Mouse (Mus musculus) erythroid progenitor cell, adult 5-6 weeks (primary cell): ENCODE results near the gene Narf. TPM values are rescaled to one million over a fixed set of nuclear protein-coding genes. Genes with fewer than 3 reads are reported as not detected.

Experiments
- total RNA-seq, 2 experiments: library from RNA; stranded (forward) in 1 of 2; stranded (reverse) in 1 of 2; fragments of 150-400 nt in 1 of 2; fragments of 186-747, 209-891 nt in 1 of 2; gene quantifications; 2 replicates each; pipeline versions ENCODE4 v1.2.3 to v1.2.4; 2015 to 2017; ENCODE audit warnings: low replicate concordance in 2 of 2

Gene Narf
- total RNA-seq, 2 experiments from 2014 or later, result 109 to 186 TPM

Other genes starting within 250 kb of the Narf start
- gene Csnk1d, start 245.9 kb upstream of the Narf start, total RNA-seq (2015; ENCODE audit: low replicate concordance), result 7.6 and 27.7 TPM in 2 replicates
- gene Csnk1d, start 245.9 kb upstream of the Narf start, total RNA-seq (2017; ENCODE audit: low replicate concordance), result 17.3 and 26.2 TPM in 2 replicates
- 4.0 and 13.0 TPM in 2 replicates for gene Cd7, start 197.8 kb upstream of the Narf start, total RNA-seq (2015; ENCODE audit: low replicate concordance)
- 1.2 TPM in 1 of 2 replicates, not detected in the other for gene Cd7, start 197.8 kb upstream of the Narf start, total RNA-seq (2017; ENCODE audit: low replicate concordance)
- gene Sectm1b, start 173.7 kb upstream of the Narf start, total RNA-seq (2015; ENCODE audit: low replicate concordance), result not detected in 2 replicates
- gene Sectm1b, start 173.7 kb upstream of the Narf start, total RNA-seq (2017; ENCODE audit: low replicate concordance), result not detected in 2 replicates
- not detected in 2 replicates for gene Sectm1a, start 156.0 kb upstream of the Narf start, total RNA-seq (2015; ENCODE audit: low replicate concordance)
- not detected in 2 replicates for gene Sectm1a, start 156.0 kb upstream of the Narf start, total RNA-seq (2017; ENCODE audit: low replicate concordance)
- not detected in 2 replicates for gene Tex19.2, start 118.6 kb upstream of the Narf start, total RNA-seq (2015; ENCODE audit: low replicate concordance)
- not detected in 2 replicates for gene Tex19.2, start 118.6 kb upstream of the Narf start, total RNA-seq (2017; ENCODE audit: low replicate concordance)
- not detected in 2 replicates for gene Tex19.1, start 91.1 kb upstream of the Narf start, total RNA-seq (2015; ENCODE audit: low replicate concordance)
- gene Tex19.1, start 91.1 kb upstream of the Narf start, total RNA-seq (2017; ENCODE audit: low replicate concordance), result not detected in 2 replicates
- not detected in 2 replicates for gene Uts2r, start 77.0 kb upstream of the Narf start, total RNA-seq (2015; ENCODE audit: low replicate concordance)
- gene Uts2r, start 77.0 kb upstream of the Narf start, total RNA-seq (2017; ENCODE audit: low replicate concordance), result not detected in 2 replicates
- gene Hexdc, start 32.8 kb upstream of the Narf start, total RNA-seq (2015; ENCODE audit: low replicate concordance), result 0.42 and 0.72 TPM in 2 replicates
- gene Hexdc, start 32.8 kb upstream of the Narf start, total RNA-seq (2017; ENCODE audit: low replicate concordance), result 4.7 and 5.8 TPM in 2 replicates
- gene Ogfod3, start 32.5 kb upstream of the Narf start, total RNA-seq (2015; ENCODE audit: low replicate concordance), result 4.3 and 8.4 TPM in 2 replicates
- gene Ogfod3, start 32.5 kb upstream of the Narf start, total RNA-seq (2017; ENCODE audit: low replicate concordance), result 1.9 and 2.1 TPM in 2 replicates
- 24.3 and 34.6 TPM in 2 replicates for gene Cybc1, start 7.9 kb upstream of the Narf start, total RNA-seq (2015; ENCODE audit: low replicate concordance)
- 27.3 and 47.9 TPM in 2 replicates for gene Cybc1, start 7.9 kb upstream of the Narf start, total RNA-seq (2017; ENCODE audit: low replicate concordance)
- gene Foxk2, start 22.7 kb downstream of the Narf start, total RNA-seq (2015; ENCODE audit: low replicate concordance), result 16.6 and 18.4 TPM in 2 replicates
- 15.8 and 32.2 TPM in 2 replicates for gene Foxk2, start 22.7 kb downstream of the Narf start, total RNA-seq (2017; ENCODE audit: low replicate concordance)
- gene Wdr45b, start 117.2 kb downstream of the Narf start, total RNA-seq (2015; ENCODE audit: low replicate concordance), result 25.2 and 30.6 TPM in 2 replicates
- gene Wdr45b, start 117.2 kb downstream of the Narf start, total RNA-seq (2017; ENCODE audit: low replicate concordance), result 26.9 and 33.6 TPM in 2 replicates
- gene Rab40b, start 151.0 kb downstream of the Narf start, total RNA-seq (2015; ENCODE audit: low replicate concordance), result not detected in 2 replicates
- gene Rab40b, start 151.0 kb downstream of the Narf start, total RNA-seq (2017; ENCODE audit: low replicate concordance), result 0.90 TPM in 1 of 2 replicates, not detected in the other
- gene Fn3krp, start 184.1 kb downstream of the Narf start, total RNA-seq (2015; ENCODE audit: low replicate concordance), result 107 and 114 TPM in 2 replicates
- gene Fn3krp, start 184.1 kb downstream of the Narf start, total RNA-seq (2017; ENCODE audit: low replicate concordance), result 161 and 188 TPM in 2 replicates
- gene Fn3k, start 197.7 kb downstream of the Narf start, total RNA-seq (2015; ENCODE audit: low replicate concordance), result 245 and 327 TPM in 2 replicates
- 308 and 310 TPM in 2 replicates for gene Fn3k, start 197.7 kb downstream of the Narf start, total RNA-seq (2017; ENCODE audit: low replicate concordance)
- gene Tbcd, start 214.7 kb downstream of the Narf start, total RNA-seq (2015; ENCODE audit: low replicate concordance), result 84.7 and 94.8 TPM in 2 replicates
- 90.7 and 125 TPM in 2 replicates for gene Tbcd, start 214.7 kb downstream of the Narf start, total RNA-seq (2017; ENCODE audit: low replicate concordance)